Mouse (Mus musculus): ENCODE measurements around the gene Zfp286. TPM values are rescaled to one million over a fixed set of nuclear protein-coding genes. Genes with fewer than 3 reads are reported as not detected.
A peak's percentile ranks its signal among the peaks of the same experiment; 100 is the strongest.

Gene Zfp286
- polyA plus RNA-seq, 1 experiment from 2014 or later, result 31.1 TPM

DNA sequence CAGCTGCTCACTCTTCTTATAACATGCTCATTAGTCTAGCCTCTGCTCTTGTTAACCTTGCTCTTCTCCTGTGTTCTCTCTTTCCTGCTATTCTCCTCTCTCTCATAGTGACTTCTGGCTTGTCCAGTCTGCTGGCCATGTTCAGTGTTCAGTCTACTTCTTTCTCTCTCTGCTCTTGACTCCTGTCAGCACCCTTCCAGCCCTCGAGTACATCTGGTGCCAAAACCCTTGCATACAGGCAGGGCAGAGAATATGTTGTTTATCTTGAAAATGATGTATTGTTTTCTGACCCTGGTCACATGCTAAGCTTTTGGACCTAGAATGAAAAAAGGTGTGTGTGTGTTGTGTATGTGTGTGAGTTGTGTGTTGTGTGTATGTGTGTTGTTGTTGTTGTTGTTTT is 24.2 kb upstream of the Zfp286 start:
- no peaks in the 10 kb centered on the region for H3K4me1 ChIP-seq (replicated peaks; ENCODE audit: control insufficient read depth, insufficient read depth, low read length)
- H3K9ac ChIP-seq (ENCODE audit: low read depth, low read length), result no peak overlapping the region
- ATAC-seq (ENCODE audit: low FRiP score) (no peak), DNase-seq (ENCODE audit: low spot score) (no peak)
- H3K9me3 ChIP-seq (ENCODE audit: control insufficient read depth, low read length), result no peaks in the 10 kb centered on the region
- no peaks in the 10 kb centered on the region for H3K27me3 ChIP-seq (ENCODE audit: control insufficient read depth, insufficient read depth, low read length)
- 66% methylated on average over 1 of the region's 1 CpGs for WGBS
- H3K4me3 ChIP-seq (ENCODE audit: low read depth, low read length), result no peak overlapping the region
- H3K4me2 ChIP-seq (replicated peaks; ENCODE audit: low read depth, low read length), result no peak overlapping the region
- no peak overlapping the region for H3K27ac ChIP-seq (ENCODE audit: low read depth, low read length)
- no peaks in the 10 kb centered on the region for H3K36me3 ChIP-seq (ENCODE audit: control insufficient read depth, insufficient read depth, low read length)

DNA sequence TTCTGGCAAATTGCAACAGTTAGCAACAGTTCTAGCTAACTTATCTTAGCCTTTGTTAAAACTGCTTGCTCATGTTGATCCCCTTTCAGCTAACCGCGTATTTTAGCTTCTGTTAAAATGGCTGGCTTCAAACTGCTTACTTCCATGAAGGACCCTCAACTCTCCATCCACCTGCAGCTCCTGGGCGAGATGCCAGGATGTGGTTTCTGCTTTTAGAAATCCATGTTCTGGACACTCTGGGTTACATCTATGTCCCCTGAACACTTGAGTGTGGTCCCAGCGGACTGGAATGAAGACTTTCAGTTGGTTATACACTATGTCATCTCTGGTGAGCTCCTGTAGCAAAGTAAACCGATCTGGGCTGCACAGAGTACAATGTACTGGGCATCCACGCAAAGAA is 23.0 kb upstream of the Zfp286 start:
- DNase-seq (ENCODE audit: low spot score), result no peak
- Histone ChIP-seq H3K4me2 (replicated peaks; ENCODE audit: low read depth, low read length) (no peak overlapping the region), H3K36me3 (ENCODE audit: control insufficient read depth, insufficient read depth, low read length) (no peaks in the 10 kb centered on the region), H3K9ac (ENCODE audit: low read depth, low read length) (no peak overlapping the region), H3K27me3 (ENCODE audit: control insufficient read depth, insufficient read depth, low read length) (no peaks in the 10 kb centered on the region), H3K4me3 (ENCODE audit: low read depth, low read length) (no peak overlapping the region), H3K9me3 (ENCODE audit: control insufficient read depth, low read length) (no peaks in the 10 kb centered on the region), H3K4me1 (replicated peaks; ENCODE audit: control insufficient read depth, insufficient read depth, low read length) (no peaks in the 10 kb centered on the region), H3K27ac (ENCODE audit: low read depth, low read length) (no peak overlapping the region)
- WGBS, result 85% methylated on average over 6 of the region's 6 CpGs
- no peak for ATAC-seq (ENCODE audit: low FRiP score)

DNA sequence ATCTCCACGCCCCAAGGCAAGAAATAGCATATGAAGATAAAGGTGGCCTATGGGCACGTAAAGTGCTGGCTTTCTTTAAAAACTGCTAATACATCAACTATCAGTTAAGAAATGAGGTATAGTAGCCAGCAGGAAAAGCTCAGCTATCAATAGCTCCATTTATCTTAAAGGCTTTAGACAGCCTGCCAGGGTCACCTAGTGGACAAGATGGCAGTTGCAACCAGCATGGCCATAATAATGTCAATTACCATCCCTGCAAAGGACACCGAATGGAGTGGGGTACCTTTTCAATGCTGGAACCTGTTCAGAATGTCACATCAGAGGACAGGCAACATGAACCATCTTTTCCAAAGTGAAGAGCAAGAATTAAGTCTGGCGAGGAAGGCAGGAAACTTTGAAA is 19.9 kb upstream of the Zfp286 start:
- Histone ChIP-seq H3K4me1 (replicated peaks; ENCODE audit: control insufficient read depth, insufficient read depth, low read length) (no peaks in the 10 kb centered on the region), H3K27me3 (ENCODE audit: control insufficient read depth, insufficient read depth, low read length) (no peaks in the 10 kb centered on the region), H3K9me3 (ENCODE audit: control insufficient read depth, low read length) (no peaks in the 10 kb centered on the region), H3K4me3 (ENCODE audit: low read depth, low read length) (no peak overlapping the region), H3K4me2 (replicated peaks; ENCODE audit: low read depth, low read length) (no peak overlapping the region), H3K9ac (ENCODE audit: low read depth, low read length) (no peak overlapping the region), H3K36me3 (ENCODE audit: control insufficient read depth, insufficient read depth, low read length) (no peaks in the 10 kb centered on the region), H3K27ac (ENCODE audit: low read depth, low read length) (no peak overlapping the region)
- no peak for ATAC-seq (ENCODE audit: low FRiP score)
- WGBS, result 72% methylated on average over 4 of the region's 4 CpGs
- DNase-seq (ENCODE audit: low spot score), result peak; percentile 28

DNA sequence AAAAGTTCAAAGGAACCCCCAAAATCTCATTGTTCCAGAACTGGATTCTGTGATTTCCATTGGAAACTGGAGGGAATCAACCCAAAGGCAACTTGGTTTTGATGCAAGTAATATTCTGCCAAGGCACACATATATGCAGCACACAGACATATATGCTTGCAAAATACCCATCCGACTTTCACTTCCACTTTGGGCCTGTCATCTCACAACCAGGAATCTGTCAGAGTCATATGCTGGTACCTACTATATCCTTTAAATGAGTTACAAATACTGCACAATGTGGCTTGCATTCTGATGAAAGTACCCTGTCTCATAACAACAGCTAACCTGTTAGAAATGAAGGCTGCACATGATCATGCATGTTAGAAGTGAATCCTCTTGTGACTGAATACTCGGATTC is 18.7 kb upstream of the Zfp286 start:
- Histone ChIP-seq H3K36me3 (ENCODE audit: control insufficient read depth, insufficient read depth, low read length) (no peaks in the 10 kb centered on the region), H3K27ac (ENCODE audit: low read depth, low read length) (no peak overlapping the region), H3K27me3 (ENCODE audit: control insufficient read depth, insufficient read depth, low read length) (no peaks in the 10 kb centered on the region), H3K4me1 (replicated peaks; ENCODE audit: control insufficient read depth, insufficient read depth, low read length) (no peaks in the 10 kb centered on the region), H3K9me3 (ENCODE audit: control insufficient read depth, low read length) (no peaks in the 10 kb centered on the region), H3K4me2 (replicated peaks; ENCODE audit: low read depth, low read length) (no peak overlapping the region), H3K4me3 (ENCODE audit: low read depth, low read length) (no peak overlapping the region), H3K9ac (ENCODE audit: low read depth, low read length) (no peak overlapping the region)
- no peak for DNase-seq (ENCODE audit: low spot score)
- ATAC-seq (ENCODE audit: low FRiP score), result no peak
- WGBS, result 78% methylated on average over 2 of the region's 2 CpGs

DNA sequence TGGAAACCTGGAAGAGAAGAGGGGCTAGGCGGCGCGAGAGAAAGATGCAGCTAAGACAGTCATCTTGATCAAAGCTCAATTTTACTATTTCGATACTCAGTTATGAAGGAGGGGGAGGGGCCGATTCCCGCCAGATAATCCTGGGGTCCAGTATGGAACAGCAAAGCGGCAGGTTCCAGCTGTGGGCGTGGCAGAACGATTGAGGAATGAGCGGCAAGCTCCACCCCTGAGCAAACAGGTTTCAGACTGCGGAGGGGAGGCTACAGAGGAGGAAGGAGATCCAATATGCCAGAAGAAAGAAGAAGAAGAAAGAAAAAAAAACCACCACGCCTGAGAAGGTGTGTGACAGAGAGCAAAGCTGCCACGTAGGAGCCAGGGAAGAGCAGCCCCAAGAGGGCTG is 14.9 kb upstream of the Zfp286 start:
- Histone ChIP-seq H3K27me3 (ENCODE audit: control insufficient read depth, insufficient read depth, low read length) (no peaks in the 10 kb centered on the region), H3K4me2 (replicated peaks; ENCODE audit: low read depth, low read length) (no peak overlapping the region), H3K36me3 (ENCODE audit: control insufficient read depth, insufficient read depth, low read length) (no peaks in the 10 kb centered on the region), H3K9me3 (ENCODE audit: control insufficient read depth, low read length) (no peaks in the 10 kb centered on the region), H3K9ac (ENCODE audit: low read depth, low read length) (no peak overlapping the region), H3K27ac (ENCODE audit: low read depth, low read length) (no peak overlapping the region), H3K4me1 (replicated peaks; ENCODE audit: control insufficient read depth, insufficient read depth, low read length) (no peaks in the 10 kb centered on the region), H3K4me3 (ENCODE audit: low read depth, low read length) (no peak overlapping the region)
- ATAC-seq (ENCODE audit: low FRiP score) (no peak), DNase-seq (ENCODE audit: low spot score) (no peak)
- 50% methylated on average over 13 of the region's 13 CpGs for WGBS

DNA sequence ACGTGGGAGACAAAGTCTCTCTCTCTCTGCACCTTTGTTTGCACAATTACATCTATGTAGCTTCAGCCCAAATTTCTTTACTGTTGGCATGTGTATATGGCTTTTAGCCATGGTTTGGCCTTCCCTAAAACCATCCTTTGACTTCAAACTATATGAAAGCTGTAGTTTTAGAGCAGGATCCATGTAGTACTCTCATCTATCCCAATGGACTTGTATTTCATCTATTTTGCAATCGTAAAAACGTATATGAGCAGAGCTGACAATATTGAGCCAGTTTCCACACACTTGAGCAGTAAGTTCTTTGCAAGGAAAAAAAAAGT is 315 bp upstream of the Zfp286 start:
- peak overlapping the region; percentile 63 for H3K4me2 ChIP-seq (replicated peaks; ENCODE audit: low read depth, low read length)
- 58% methylated on average over 3 of the region's 3 CpGs for WGBS
- ATAC-seq (ENCODE audit: low FRiP score) (no peak), DNase-seq (ENCODE audit: low spot score) (no peak)
- H3K36me3 ChIP-seq (ENCODE audit: control insufficient read depth, insufficient read depth, low read length), result no peaks in the 10 kb centered on the region; the same call in 1 of the 2 replicates
- H3K4me3 ChIP-seq (ENCODE audit: low read depth, low read length), result peak overlapping the region; percentile 59
- H3K27me3 ChIP-seq (ENCODE audit: control insufficient read depth, insufficient read depth, low read length), result no peaks in the 10 kb centered on the region
- H3K9ac ChIP-seq (ENCODE audit: low read depth, low read length), result peak overlapping the region; percentile 66
- H3K4me1 ChIP-seq (replicated peaks; ENCODE audit: control insufficient read depth, insufficient read depth, low read length), result no peaks in the 10 kb centered on the region
- H3K9me3 ChIP-seq (ENCODE audit: control insufficient read depth, low read length), result no peaks in the 10 kb centered on the region
- H3K27ac ChIP-seq (ENCODE audit: low read depth, low read length), result no peak overlapping the region

DNA sequence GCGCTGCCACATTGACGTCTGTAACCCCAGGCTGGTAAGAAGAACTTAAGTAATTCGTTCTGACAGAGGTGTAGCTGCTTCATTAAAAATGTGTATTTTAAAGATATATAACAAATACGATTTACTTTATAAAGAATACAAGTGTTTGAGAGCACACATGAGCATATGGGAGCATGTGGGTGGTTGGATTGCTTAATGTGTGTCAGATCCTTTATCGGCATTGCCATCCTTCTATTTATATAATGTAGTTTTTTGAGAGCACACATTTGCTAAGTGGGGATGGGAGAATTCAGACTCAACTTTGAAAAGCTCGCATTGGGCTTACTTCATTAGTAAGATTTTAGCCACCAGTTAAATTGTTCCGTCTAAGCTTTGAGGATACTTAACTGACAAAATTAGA is 12.8 kb downstream of the Zfp286 start:
- peaks cover 11% of the 10 kb centered on the region for H3K9me3 ChIP-seq (ENCODE audit: control insufficient read depth, low read length)
- ATAC-seq (ENCODE audit: low FRiP score), result no peak

DNA sequence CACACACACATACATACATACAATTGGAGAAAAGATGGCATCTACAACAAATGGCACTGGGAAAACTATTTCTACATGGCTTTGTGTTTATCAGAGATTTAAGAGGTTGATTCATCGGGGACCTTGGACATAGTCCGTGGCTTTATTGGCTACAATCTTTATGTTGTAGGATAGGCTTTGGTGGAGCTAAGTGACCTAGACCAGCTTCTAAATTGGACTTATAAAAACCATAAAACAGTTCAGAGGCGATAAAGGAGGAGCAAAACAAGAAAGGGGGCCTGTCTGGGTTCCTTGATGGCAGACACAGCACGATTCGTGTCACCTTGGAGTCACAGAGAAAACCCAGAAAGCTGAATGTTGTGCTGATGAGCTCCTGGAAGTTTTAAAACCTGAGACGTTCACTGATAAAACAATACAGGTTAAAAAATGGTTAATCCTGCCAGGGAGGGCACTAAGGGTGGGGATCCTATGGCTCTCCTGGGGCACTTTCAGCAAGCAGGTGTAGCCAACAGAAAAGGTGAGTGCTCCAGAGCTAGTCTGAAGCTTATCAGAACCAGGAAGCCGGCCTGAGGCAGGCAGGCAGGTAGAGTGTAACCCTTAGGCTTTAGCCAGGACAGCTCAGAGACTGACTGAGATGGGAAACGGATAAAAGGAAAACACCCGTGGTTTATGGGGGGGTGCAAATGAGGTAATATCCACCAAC is 28.4 kb downstream of the Zfp286 start:
- no peak for DNase-seq (ENCODE audit: low spot score)
- no peak overlapping the region for H3K4me2 ChIP-seq (replicated peaks; ENCODE audit: low read depth, low read length)
- 87% methylated on average over 9 of the region's 9 CpGs for WGBS
- no peak for ATAC-seq (ENCODE audit: low FRiP score)
- H3K4me3 ChIP-seq (ENCODE audit: low read depth, low read length), result no peak overlapping the region
- no peaks in the 10 kb centered on the region; the same call in 1 of the 2 replicates for H3K4me1 ChIP-seq (replicated peaks; ENCODE audit: control insufficient read depth, insufficient read depth, low read length)
- H3K36me3 ChIP-seq (ENCODE audit: control insufficient read depth, insufficient read depth, low read length), result no peaks in the 10 kb centered on the region
- H3K9ac ChIP-seq (ENCODE audit: low read depth, low read length), result no peak overlapping the region
- H3K27me3 ChIP-seq (ENCODE audit: control insufficient read depth, insufficient read depth, low read length), result peaks cover 3% of the 10 kb centered on the region; the same call in 1 of the 2 replicates
- no peak overlapping the region for H3K27ac ChIP-seq (ENCODE audit: low read depth, low read length)
- H3K9me3 ChIP-seq (ENCODE audit: control insufficient read depth, low read length), result no peaks in the 10 kb centered on the region

More for the DNA sequence above, 12.8 kb downstream of the Zfp286 start:
- Histone ChIP-seq H3K4me3 (ENCODE audit: low read depth, low read length) (no peak overlapping the region), H3K27me3 (ENCODE audit: control insufficient read depth, insufficient read depth, low read length) (no peaks in the 10 kb centered on the region), H3K4me2 (replicated peaks; ENCODE audit: low read depth, low read length) (no peak overlapping the region), H3K36me3 (ENCODE audit: control insufficient read depth, insufficient read depth, low read length) (peaks cover 21% of the 10 kb centered on the region), H3K4me1 (replicated peaks; ENCODE audit: control insufficient read depth, insufficient read depth, low read length) (no peaks in the 10 kb centered on the region), H3K27ac (ENCODE audit: low read depth, low read length) (no peak overlapping the region), H3K9ac (ENCODE audit: low read depth, low read length) (no peak overlapping the region)
- no peak for DNase-seq (ENCODE audit: low spot score)
- WGBS, result 90% methylated on average over 7 of the region's 7 CpGs

DNA sequence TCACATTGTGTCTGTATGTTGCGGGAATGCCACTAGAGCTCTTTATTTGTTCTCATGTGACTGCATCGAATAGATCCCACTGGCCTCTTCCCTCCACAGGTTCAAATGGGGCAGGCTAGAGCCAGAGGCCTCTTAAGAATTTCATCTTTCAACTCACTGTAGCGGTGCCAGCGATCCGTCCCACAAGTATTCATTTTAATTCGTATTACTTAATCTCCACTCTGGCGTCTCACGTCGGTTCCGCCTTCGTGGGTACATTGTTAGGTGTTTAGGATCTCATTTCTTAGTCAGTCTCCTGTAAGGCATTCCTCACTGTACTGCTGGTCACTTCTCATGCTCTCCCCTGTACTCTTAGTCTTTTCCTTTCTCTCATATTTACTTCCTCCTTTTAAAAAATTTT is 30.8 kb downstream of the Zfp286 start:
- no peak overlapping the region for H3K9ac ChIP-seq (ENCODE audit: low read depth, low read length)
- no peak overlapping the region for H3K4me3 ChIP-seq (ENCODE audit: low read depth, low read length)
- H3K36me3 ChIP-seq (ENCODE audit: control insufficient read depth, insufficient read depth, low read length), result no peaks in the 10 kb centered on the region
- no peaks in the 10 kb centered on the region; the same call in 1 of the 2 replicates for H3K4me1 ChIP-seq (replicated peaks; ENCODE audit: control insufficient read depth, insufficient read depth, low read length)
- DNase-seq (ENCODE audit: low spot score), result no peak
- H3K9me3 ChIP-seq (ENCODE audit: control insufficient read depth, low read length), result no peaks in the 10 kb centered on the region
- WGBS, result 89% methylated on average over 11 of the region's 11 CpGs
- no peak for ATAC-seq (ENCODE audit: low FRiP score)
- no peak overlapping the region for H3K4me2 ChIP-seq (replicated peaks; ENCODE audit: low read depth, low read length)
- peaks cover 3% of the 10 kb centered on the region; the same call in 1 of the 2 replicates for H3K27me3 ChIP-seq (ENCODE audit: control insufficient read depth, insufficient read depth, low read length)
- H3K27ac ChIP-seq (ENCODE audit: low read depth, low read length), result no peak overlapping the region

Measured in hindbrain, embryonic 11.5 days (tissue).